Mouse (Mus musculus) myocyte (in vitro differentiated cells): ENCODE measurements around the gene Fam234a.

Experiments used
- CEBPB ChIP-seq: IDR thresholded peaks from 2 replicates; pipeline ENCODE4 v1.6.1; 2011; ENCODE audit warnings: mild to moderate bottlenecking, moderate library complexity; ENCODE audit not compliant: poor library complexity, insufficient read depth, severe bottlenecking
- E2F4 ChIP-seq: IDR thresholded peaks from one replicate; pipeline ENCODE4 v1.6.1; 2011; ENCODE audit warnings: mild to moderate bottlenecking, control low read depth, moderate library complexity; ENCODE audit not compliant: insufficient read depth
- MAX ChIP-seq: IDR thresholded peaks from one replicate; pipeline ENCODE4 v1.6.1; 2011; ENCODE audit warnings: low read depth, mild to moderate bottlenecking, control low read depth
- MYOD1 ChIP-seq, 3 experiments: IDR thresholded peaks; one replicate each; pipeline ENCODE4 v1.6.1; 2011; ENCODE audit warnings: control low read depth in 2 of 3, low read depth in 2 of 3, mild to moderate bottlenecking in 2 of 3, moderate library complexity in 1 of 3; ENCODE audit not compliant: insufficient read length in 2 of 3, control insufficient read depth in 1 of 3
- MYOG ChIP-seq, 3 experiments: IDR thresholded peaks; one replicate each; pipeline ENCODE4 v1.6.1; 2011; ENCODE audit warnings: control low read depth in 2 of 3, low read depth in 2 of 3, mild to moderate bottlenecking in 2 of 3; ENCODE audit not compliant: insufficient read length in 2 of 3, control insufficient read depth in 1 of 3, insufficient read depth in 1 of 3
- POLR2A ChIP-seq: IDR thresholded peaks from one replicate; pipeline ENCODE4 v1.6.1; 2011; ENCODE audit warnings: low read depth, mild to moderate bottlenecking, control low read depth, moderate library complexity; ENCODE audit not compliant: insufficient read length
- POLR2AphosphoS2 ChIP-seq: IDR thresholded peaks from one replicate; pipeline ENCODE4 v1.6.1; 2011; ENCODE audit warnings: low read depth, control low read depth; ENCODE audit not compliant: insufficient read length
- REST ChIP-seq: IDR thresholded peaks from one replicate; pipeline ENCODE4 v1.6.1; 2011; ENCODE audit warnings: mild to moderate bottlenecking, control low read depth, moderate library complexity; ENCODE audit not compliant: insufficient read depth, insufficient read length
- SRF ChIP-seq: IDR thresholded peaks from one replicate; pipeline ENCODE4 v1.6.1; 2011; ENCODE audit warnings: low read depth; ENCODE audit not compliant: control insufficient read depth, insufficient read length
- TCF12 ChIP-seq: IDR thresholded peaks from one replicate; pipeline ENCODE4 v1.6.1; 2011; ENCODE audit warnings: mild to moderate bottlenecking, control low read depth; ENCODE audit not compliant: poor library complexity, insufficient read depth, severe bottlenecking
- TCF3 ChIP-seq: IDR thresholded peaks from one replicate; pipeline ENCODE4 v1.6.1; 2011; ENCODE audit warnings: low read depth, control low read depth; ENCODE audit not compliant: insufficient read length
- USF1 ChIP-seq: IDR thresholded peaks from one replicate; pipeline ENCODE4 v1.6.1; 2011; ENCODE audit warnings: low read depth, mild to moderate bottlenecking, control low read depth, moderate library complexity

DNA sequence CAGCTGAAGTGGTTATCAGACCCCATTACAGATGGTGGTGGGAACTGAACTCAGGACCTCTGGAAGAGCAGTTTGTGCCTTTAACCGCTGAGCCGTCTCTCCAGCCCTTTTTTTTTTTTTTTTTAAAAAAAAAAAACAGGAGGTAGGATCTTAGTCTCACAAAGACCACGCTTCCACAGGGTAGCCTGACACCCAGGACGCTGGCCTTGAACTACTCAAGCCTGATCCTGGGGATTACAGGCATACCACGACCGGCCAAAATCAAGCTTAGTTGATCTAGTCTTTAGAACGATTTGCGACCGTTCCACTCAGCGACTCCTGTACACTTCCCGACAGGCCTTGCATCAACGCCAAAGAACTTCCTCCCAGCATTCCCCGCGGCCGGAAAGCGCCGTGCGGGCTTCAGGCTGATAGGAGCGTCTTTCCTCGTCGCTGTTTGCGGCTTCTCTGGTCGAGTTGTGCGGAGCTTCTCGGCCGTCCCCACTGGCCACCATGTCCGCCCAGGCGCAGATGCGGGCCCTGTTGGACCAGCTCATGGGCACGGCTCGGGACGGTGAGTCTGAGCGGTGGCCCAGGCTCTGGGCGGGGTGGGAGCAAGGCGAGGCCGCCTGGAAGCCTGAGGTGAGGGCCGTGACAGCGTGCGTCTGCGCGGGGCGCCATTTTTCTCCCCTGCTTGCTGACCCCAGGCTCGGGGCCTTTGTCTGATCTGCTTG, 8.7 kb upstream of the Fam234a start, which contains the start of gene Luc7l:
- TF ChIP-seq CEBPB (no peak), POLR2A (peak; percentile 92), TCF12 (no peak), REST (no peak), E2F4 (no peak), MYOG (IDR thresholded peaks at IDR 0.05; ENCODE audit: control insufficient read depth in 1 of 3, insufficient read depth in 1 of 3, insufficient read length in 2 of 3, low read depth in 2 of 3) (no peak), MAX (no peak), POLR2AphosphoS2 (peak; percentile 90), USF1 (no peak), MYOD1 (IDR thresholded peaks at IDR 0.05; ENCODE audit: control insufficient read depth in 1 of 3, insufficient read length in 2 of 3, low read depth in 2 of 3) (no peak), SRF (no peak), TCF3 (no peak)
